Mouse (Mus musculus): ENCODE measurements around the gene Spata31d1a. TPM values are rescaled to one million over a fixed set of nuclear protein-coding genes. Genes with fewer than 3 reads are reported as not detected.
"Not testable (repeated sequence)": the region's sequence is repeated elsewhere in the genome, so short reads cannot be mapped to it uniquely, and the experiment has no call there.

Gene Spata31d1a
- total and polyA plus RNA-seq, 2 experiments from 2014 or later, result 0.21 TPM; not detected in 1

DNA sequence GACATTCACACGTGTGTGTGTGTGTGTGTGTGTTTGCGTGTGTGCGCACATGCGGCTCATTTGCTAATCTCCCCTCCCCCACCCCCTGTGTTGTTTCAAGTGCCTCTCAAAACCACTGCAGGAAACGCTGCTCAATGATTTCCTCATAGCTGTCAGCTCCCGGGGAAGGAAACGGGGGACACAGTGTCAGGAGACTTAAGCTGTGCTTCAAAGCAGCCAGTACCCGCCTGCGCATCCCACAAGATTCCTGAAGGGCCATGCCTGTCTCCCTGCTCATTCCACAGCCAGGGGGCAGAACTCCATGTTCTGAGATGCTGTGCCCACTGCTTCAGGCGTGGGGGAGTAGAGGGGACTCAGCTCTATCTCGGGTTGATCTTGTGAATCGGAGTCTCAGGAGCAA, 5.6 kb downstream of the Spata31d1a start:
- 58% methylated on average over 12 of the region's 12 CpGs for WGBS
- H3K4me2 ChIP-seq (ENCODE audit: low read depth), result peak overlapping the region; percentile 19
- DNase-seq (peak; percentile 53), ATAC-seq (peak; percentile 85)
- TF ChIP-seq CTCF (IDR thresholded peaks at IDR 0.05; ENCODE audit: low read depth), result peak; percentile 62
- 0 out of 2 replicates have a peak overlapping the region, but pooled peaks have one; percentile 6 for H3K9ac ChIP-seq
- H3K4me3 ChIP-seq (ENCODE audit: low read depth, low read length), result no peak overlapping the region
- H3K27ac ChIP-seq (ENCODE audit: low read depth, low read length), result peak overlapping the region; percentile 21; the same call in 1 of the 2 replicates
- no peaks in the 10 kb centered on the region for H3K9me3 ChIP-seq (ENCODE audit: low read length)
- H3K4me1 ChIP-seq (ENCODE audit: insufficient read depth), result no peaks in the 10 kb centered on the region
- H3K27me3 ChIP-seq (ENCODE audit: insufficient read depth, low read length), result no peaks in the 10 kb centered on the region
- no peaks in the 10 kb centered on the region for H3K36me3 ChIP-seq (ENCODE audit: insufficient read depth)

DNA sequence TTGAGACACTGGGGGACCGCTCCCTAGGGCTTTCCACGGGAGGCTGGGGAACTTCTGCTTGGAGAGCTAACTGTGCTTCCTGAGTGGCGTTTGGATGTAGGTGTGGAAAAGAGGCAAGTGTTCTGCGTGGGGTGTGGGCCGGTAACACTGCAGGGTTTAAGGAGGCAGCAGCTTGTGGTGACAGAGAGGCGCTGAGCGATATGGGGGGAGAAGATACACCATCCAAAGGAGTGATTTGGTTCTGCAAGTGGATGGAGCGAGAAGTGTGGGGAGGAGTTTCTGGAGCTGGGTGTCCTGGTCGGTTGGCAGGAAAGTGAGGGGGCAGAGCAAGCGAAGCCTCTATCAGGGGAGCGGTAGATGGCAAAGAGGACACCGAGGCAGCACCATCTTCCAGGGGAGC, 6.6 kb downstream of the Spata31d1a start:
- ATAC-seq, result no peak
- no peaks in the 10 kb centered on the region for H3K27me3 ChIP-seq (ENCODE audit: insufficient read depth, low read length)
- H3K27ac ChIP-seq (ENCODE audit: low read depth, low read length), result no peak overlapping the region
- H3K4me1 ChIP-seq (ENCODE audit: insufficient read depth), result no peaks in the 10 kb centered on the region
- no peak for DNase-seq
- H3K4me2 ChIP-seq (ENCODE audit: low read depth), result no peak overlapping the region
- H3K9ac ChIP-seq, result no peak overlapping the region
- H3K36me3 ChIP-seq (ENCODE audit: insufficient read depth), result no peaks in the 10 kb centered on the region
- WGBS, result 90% methylated on average over 12 of the region's 12 CpGs
- no peaks in the 10 kb centered on the region for H3K9me3 ChIP-seq (ENCODE audit: low read length)
- H3K4me3 ChIP-seq (ENCODE audit: low read depth, low read length), result no peak overlapping the region
- TF ChIP-seq CTCF (IDR thresholded peaks at IDR 0.05; ENCODE audit: low read depth), result no peak

- not testable (repeated sequence) for H3K27me3 ChIP-seq (ENCODE audit: insufficient read depth, low read length); H3K4me2 ChIP-seq (ENCODE audit: low read depth); ATAC-seq; H3K9me3 ChIP-seq (ENCODE audit: low read length); DNase-seq; H3K36me3 ChIP-seq (ENCODE audit: insufficient read depth); H3K4me3 ChIP-seq (ENCODE audit: low read depth, low read length); H3K9ac ChIP-seq; H3K27ac ChIP-seq (ENCODE audit: low read depth, low read length); H3K4me1 ChIP-seq (ENCODE audit: insufficient read depth)
- 65% methylated on average over 1 of the region's 1 CpGs for WGBS
Measured at GRCm38 (mm10) chr13:59700137-59700536, 10.0 kb downstream of the Spata31d1a start.

DNA sequence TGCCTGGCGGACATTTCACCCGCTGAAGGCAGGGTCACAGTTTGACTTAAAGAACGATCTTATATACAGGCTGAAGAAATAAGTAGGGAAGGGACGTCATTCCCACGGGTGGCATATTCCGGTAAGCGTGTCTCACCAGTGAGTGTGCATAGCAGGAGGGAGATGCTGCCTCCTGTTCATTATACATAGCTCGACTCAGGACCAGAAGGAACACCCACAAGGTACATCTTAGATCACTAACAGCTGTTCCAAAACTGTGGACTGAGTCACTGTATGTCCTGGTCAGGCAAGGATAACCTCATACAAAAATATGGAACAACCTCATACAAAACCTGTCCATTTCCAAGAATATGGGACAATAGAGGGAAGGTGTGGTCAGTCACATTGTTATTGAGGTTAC, 11.0 kb downstream of the Spata31d1a start:
- Histone ChIP-seq H3K9ac (no peak overlapping the region), H3K27ac (ENCODE audit: low read depth, low read length) (no peak overlapping the region), H3K27me3 (ENCODE audit: insufficient read depth, low read length) (no peaks in the 10 kb centered on the region), H3K36me3 (ENCODE audit: insufficient read depth) (no peaks in the 10 kb centered on the region), H3K4me3 (ENCODE audit: low read depth, low read length) (no peak overlapping the region), H3K9me3 (ENCODE audit: low read length) (no peaks in the 10 kb centered on the region), H3K4me1 (ENCODE audit: insufficient read depth) (no peaks in the 10 kb centered on the region), H3K4me2 (ENCODE audit: low read depth) (no peak overlapping the region)
- no peak for ATAC-seq
- DNase-seq, result no peak
- 87% methylated on average over 8 of the region's 8 CpGs for WGBS
- TF ChIP-seq CTCF (IDR thresholded peaks at IDR 0.05; ENCODE audit: low read depth), result no peak

DNA sequence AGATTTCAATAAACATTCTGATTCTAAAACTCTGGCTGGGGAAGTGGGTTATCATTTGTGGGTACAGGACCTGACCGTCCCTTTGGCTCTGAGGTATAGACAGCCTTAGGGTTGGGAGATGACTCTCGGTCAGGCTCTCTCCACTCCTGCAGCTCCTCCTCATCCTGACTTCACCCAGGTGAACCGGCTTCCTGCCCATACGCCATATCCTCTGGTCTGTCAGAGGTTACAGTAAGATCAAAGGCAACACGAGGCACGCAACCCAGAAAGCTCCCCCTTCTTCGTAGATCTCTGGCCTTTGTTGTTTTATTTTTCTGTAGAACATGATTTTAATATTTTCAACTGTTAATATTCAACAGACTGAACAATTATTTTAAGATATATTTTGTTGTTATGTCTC, 14.3 kb downstream of the Spata31d1a start:
- 94% methylated on average over 7 of the region's 7 CpGs for WGBS
- TF ChIP-seq CTCF (IDR thresholded peaks at IDR 0.05; ENCODE audit: low read depth), result no peak
- no peak overlapping the region for H3K27ac ChIP-seq (ENCODE audit: low read depth, low read length)
- H3K27me3 ChIP-seq (ENCODE audit: insufficient read depth, low read length), result no peaks in the 10 kb centered on the region
- DNase-seq (no peak), ATAC-seq (no peak)
- H3K4me2 ChIP-seq (ENCODE audit: low read depth), result no peak overlapping the region
- no peaks in the 10 kb centered on the region for H3K4me1 ChIP-seq (ENCODE audit: insufficient read depth)
- H3K36me3 ChIP-seq (ENCODE audit: insufficient read depth), result no peaks in the 10 kb centered on the region
- H3K4me3 ChIP-seq (ENCODE audit: low read depth, low read length), result no peak overlapping the region
- no peaks in the 10 kb centered on the region for H3K9me3 ChIP-seq (ENCODE audit: low read length)
- H3K9ac ChIP-seq, result no peak overlapping the region

DNA sequence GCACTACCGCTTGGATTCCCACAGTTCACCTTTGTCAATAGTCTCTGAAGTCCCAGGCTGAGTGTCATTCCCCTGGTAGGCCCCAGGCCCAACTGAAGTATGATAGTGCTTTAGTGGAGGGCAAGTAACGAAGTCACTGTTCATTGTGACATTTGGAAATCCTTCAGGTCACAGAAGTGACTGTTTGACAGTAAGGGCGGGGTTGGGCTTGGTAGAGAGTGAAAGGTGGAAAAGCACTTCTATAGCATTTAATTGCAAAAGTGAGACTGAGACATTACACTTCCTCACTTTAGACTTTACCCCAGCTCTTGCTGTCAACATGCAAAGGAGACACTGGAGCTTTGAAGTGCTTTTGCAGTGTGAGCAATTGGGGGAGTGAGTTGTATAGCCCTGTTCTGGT, 16.1 kb downstream of the Spata31d1a start, which contains the start of gene 4921517D22Rik:
4921517D22Rik (minus strand) TSS at position 101 of the 400 bp plus-strand sequence.
- no peaks in the 10 kb centered on the region for H3K4me1 ChIP-seq (ENCODE audit: insufficient read depth)
- DNase-seq, result no peak
- ATAC-seq, result no peak
- H3K4me2 ChIP-seq (ENCODE audit: low read depth), result no peak within 1 kb of the TSS
- no peak for TF ChIP-seq CTCF (IDR thresholded peaks at IDR 0.05; ENCODE audit: low read depth)
- no peak within 1 kb of the TSS for H3K27ac ChIP-seq (ENCODE audit: low read depth, low read length)
- H3K9me3 ChIP-seq (ENCODE audit: low read length), result no peaks in the 10 kb centered on the region
- H3K27me3 ChIP-seq (ENCODE audit: insufficient read depth, low read length), result no peaks in the 10 kb centered on the region
- H3K36me3 ChIP-seq (ENCODE audit: insufficient read depth), result no peaks in the 10 kb centered on the region
- WGBS, result 88% methylated on average over 3 of the region's 3 CpGs
- H3K9ac ChIP-seq, result no peak within 1 kb of the TSS
- H3K4me3 ChIP-seq (ENCODE audit: low read depth, low read length), result no peak within 1 kb of the TSS

DNA sequence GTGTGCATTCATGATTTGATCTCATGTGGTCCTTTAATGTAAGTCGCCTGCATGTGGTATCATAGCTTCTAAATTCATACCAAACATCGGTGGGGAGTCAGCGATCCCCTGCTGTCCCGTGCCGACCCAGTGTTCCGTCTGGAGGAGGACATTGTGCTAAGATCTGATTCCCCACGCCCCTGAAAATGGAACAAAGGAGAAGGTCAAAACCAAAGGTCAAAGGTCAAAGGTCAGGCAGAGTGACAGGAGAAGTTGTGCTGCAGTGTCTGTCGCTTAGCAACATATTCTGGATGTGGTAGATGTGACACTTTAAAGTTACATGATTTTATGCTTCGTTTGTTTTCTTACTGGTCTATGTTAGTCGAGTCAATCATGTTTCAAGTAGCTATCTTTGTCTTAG, 18.7 kb downstream of the Spata31d1a start:
- H3K9me3 ChIP-seq (ENCODE audit: low read length), result no peaks in the 10 kb centered on the region
- H3K36me3 ChIP-seq (ENCODE audit: insufficient read depth), result no peaks in the 10 kb centered on the region
- no peaks in the 10 kb centered on the region for H3K4me1 ChIP-seq (ENCODE audit: insufficient read depth)
- DNase-seq (peak; percentile 16), ATAC-seq (no peak)
- no peak for TF ChIP-seq CTCF (IDR thresholded peaks at IDR 0.05; ENCODE audit: low read depth)
- no peak overlapping the region for H3K4me2 ChIP-seq (ENCODE audit: low read depth)
- no peaks in the 10 kb centered on the region for H3K27me3 ChIP-seq (ENCODE audit: insufficient read depth, low read length)
- 41% methylated on average over 10 of the region's 10 CpGs for WGBS
- no peak overlapping the region for H3K27ac ChIP-seq (ENCODE audit: low read depth, low read length)
- H3K9ac ChIP-seq, result no peak overlapping the region
- H3K4me3 ChIP-seq (ENCODE audit: low read depth, low read length), result no peak overlapping the region

DNA sequence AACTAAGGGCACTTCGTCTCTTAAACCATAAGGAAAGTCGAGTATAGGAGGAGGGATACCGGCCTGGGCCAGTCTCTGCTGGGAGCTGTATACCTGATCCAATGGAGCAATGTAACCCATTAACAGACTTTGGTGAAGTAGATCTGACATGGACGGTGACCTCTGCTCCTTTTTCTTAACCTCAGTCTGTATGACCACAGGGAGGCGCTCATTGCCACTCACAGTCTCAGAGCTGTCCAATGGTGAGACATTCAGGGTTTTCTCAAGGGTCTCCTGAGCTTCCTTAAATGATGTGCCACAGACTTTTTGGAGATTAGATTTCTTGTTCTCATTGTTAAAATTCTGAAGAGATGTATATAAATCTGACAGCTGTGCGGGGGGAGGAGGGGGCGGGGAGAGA, 19.6 kb downstream of the Spata31d1a start:
- no peak for TF ChIP-seq CTCF (IDR thresholded peaks at IDR 0.05; ENCODE audit: low read depth)
- no peak for DNase-seq
- H3K27me3 ChIP-seq (ENCODE audit: insufficient read depth, low read length), result no peaks in the 10 kb centered on the region
- 84% methylated on average over 7 of the region's 7 CpGs for WGBS
- H3K4me3 ChIP-seq (ENCODE audit: low read depth, low read length), result no peak overlapping the region
- no peaks in the 10 kb centered on the region for H3K4me1 ChIP-seq (ENCODE audit: insufficient read depth)
- no peak overlapping the region for H3K27ac ChIP-seq (ENCODE audit: low read depth, low read length)
- H3K9ac ChIP-seq, result no peak overlapping the region
- H3K9me3 ChIP-seq (ENCODE audit: low read length), result no peaks in the 10 kb centered on the region
- H3K36me3 ChIP-seq (ENCODE audit: insufficient read depth), result no peaks in the 10 kb centered on the region
- H3K4me2 ChIP-seq (ENCODE audit: low read depth), result no peak overlapping the region
- no peak for ATAC-seq
